Mouse (Mus musculus) heart, adult 2 months (tissue): ENCODE measurements around the gene Plekha6.

Source experiments
- CTCF ChIP-seq: fragments of 200-600 bp; IDR thresholded peaks from 2 replicates; pipeline ENCODE4 v1.8.1; 2022; ENCODE audit warnings: antibody characterized with exemption, mild to moderate bottlenecking, moderate library complexity
- EP300 ChIP-seq: fragments of 200-500 bp; IDR thresholded peaks from 2 replicates; pipeline ENCODE4 v1.6.1; 2011; ENCODE audit warnings: low read depth, low read length, control low read depth; ENCODE audit not compliant: insufficient read depth

GRCm38 (mm10) chr1:133224674-133225073 lies 60.7 kb downstream of the Plekha6 start:
- TF ChIP-seq EP300, result no peak
- TF ChIP-seq CTCF, result no peak
